Mouse (Mus musculus) lung, adult 2 months (tissue): ENCODE measurements around the gene Fcho2.

Source experiments
- CTCF ChIP-seq: fragments of 200-500 bp; IDR thresholded peaks from 2 replicates; pipeline ENCODE4 v1.5.1; 2011; ENCODE audit warnings: mild to moderate bottlenecking, low read length, control low read depth; ENCODE audit not compliant: insufficient read depth
- POLR2A ChIP-seq: fragments of 200-500 bp; IDR thresholded peaks from 2 replicates; pipeline ENCODE4 v1.6.1; 2011; ENCODE audit warnings: low read depth, mild to moderate bottlenecking, control low read depth, low read length, borderline replicate concordance; ENCODE audit errors: extremely low read depth

DNA sequence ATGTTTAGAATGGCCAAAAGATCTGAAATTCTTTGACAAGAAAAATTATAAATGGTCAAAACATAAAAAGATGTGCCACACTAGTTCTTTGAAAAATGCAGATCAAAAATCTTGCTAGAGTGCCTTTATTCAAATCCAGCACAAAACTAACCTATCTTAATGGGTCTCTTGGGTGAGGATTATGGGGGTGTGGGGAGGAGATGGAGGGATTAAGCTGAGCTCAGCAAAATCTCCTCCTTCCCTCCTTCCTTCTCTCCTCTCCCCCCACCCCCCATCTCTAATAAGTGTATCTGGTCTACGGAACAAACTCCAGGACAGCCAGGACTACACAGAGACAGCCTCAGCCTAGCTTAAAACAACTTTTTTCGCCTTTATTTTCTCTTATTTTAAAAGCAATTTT lies 43.8 kb downstream of the Fcho2 start:
- no peak for TF ChIP-seq POLR2A
- TF ChIP-seq CTCF: no peak
